Mouse (Mus musculus) limb, embryonic 12.5 days (tissue): Measurements from ENCODE around the gene Map6. TPM values are rescaled to one million over a fixed set of nuclear protein-coding genes. Genes with fewer than 3 reads are reported as not detected.
"Not testable (repeated sequence)": the region's sequence is repeated elsewhere in the genome, so short reads cannot be mapped to it uniquely, and the experiment has no call there.

ENCODE experiments used
- ATAC-seq: fragments of 200-750 bp; cut with Nextera tagmentation; 2 replicates; pipeline ENCODE4 v1.8.0; 2017; ENCODE audit warnings: low read depth, moderate TSS enrichment; ENCODE audit not compliant: insufficient number of reproducible peaks, insufficient read depth, low FRiP score, low TSS enrichment
- H3K27ac ChIP-seq: fragments of 300-500 bp; sonication (generic); 2 replicates; pipeline ENCODE4 v1.5.1; 2016; ENCODE audit warnings: mild to moderate bottlenecking, moderate library complexity
- H3K27me3 ChIP-seq: fragments of 300-500 bp; sonication (generic); 2 replicates; pipeline ENCODE4 v1.6.1; 2016; ENCODE audit warnings: mild to moderate bottlenecking, moderate library complexity
- H3K36me3 ChIP-seq: fragments of 300-500 bp; sonication (generic); 2 replicates; pipeline ENCODE4 v1.6.1; 2016; ENCODE audit warnings: mild to moderate bottlenecking, moderate library complexity
- H3K4me1 ChIP-seq: fragments of 300-500 bp; sonication (generic); replicated peaks from 2 replicates; pipeline ENCODE4 v1.6.1; 2016
- H3K4me2 ChIP-seq: fragments of 300-500 bp; sonication (generic); 2 replicates; pipeline ENCODE4 v1.6.1; 2016; ENCODE audit warnings: mild to moderate bottlenecking, moderate library complexity
- H3K4me3 ChIP-seq: fragments of 300-500 bp; sonication (generic); replicated peaks from 2 replicates; pipeline ENCODE4 v1.5.1; 2016; ENCODE audit warnings: mild to moderate bottlenecking
- H3K9ac ChIP-seq: fragments of 300-500 bp; sonication (generic); replicated peaks from 2 replicates; pipeline ENCODE4 v1.6.1; 2016; ENCODE audit warnings: mild to moderate bottlenecking, moderate library complexity
- H3K9me3 ChIP-seq: fragments of 300-500 bp; sonication (generic); 2 replicates; pipeline ENCODE4 v1.6.1; 2016; ENCODE audit warnings: mild to moderate bottlenecking, moderate library complexity
- WGBS: fragments of 180-500 bp; shearing (Covaris S2); methylation state at CpG from one replicate; pipeline ENCODE4 v1.1.7; 2016; 5-methylcytosine and 5-hydroxymethylcytosine counted together
- polyA plus RNA-seq: library from polyadenylated mRNA; unstranded; fragments of >200 nt; fragmentation: Nextera tagmentation; extraction: Ambion mirVana; gene quantifications from 2 replicates; pipeline ENCODE4 v1.2.1, GENCODE M21; 2016

The Map6 gene
- polyA plus RNA-seq, 1 experiment from 2014 or later, result 4.4 TPM

DNA sequence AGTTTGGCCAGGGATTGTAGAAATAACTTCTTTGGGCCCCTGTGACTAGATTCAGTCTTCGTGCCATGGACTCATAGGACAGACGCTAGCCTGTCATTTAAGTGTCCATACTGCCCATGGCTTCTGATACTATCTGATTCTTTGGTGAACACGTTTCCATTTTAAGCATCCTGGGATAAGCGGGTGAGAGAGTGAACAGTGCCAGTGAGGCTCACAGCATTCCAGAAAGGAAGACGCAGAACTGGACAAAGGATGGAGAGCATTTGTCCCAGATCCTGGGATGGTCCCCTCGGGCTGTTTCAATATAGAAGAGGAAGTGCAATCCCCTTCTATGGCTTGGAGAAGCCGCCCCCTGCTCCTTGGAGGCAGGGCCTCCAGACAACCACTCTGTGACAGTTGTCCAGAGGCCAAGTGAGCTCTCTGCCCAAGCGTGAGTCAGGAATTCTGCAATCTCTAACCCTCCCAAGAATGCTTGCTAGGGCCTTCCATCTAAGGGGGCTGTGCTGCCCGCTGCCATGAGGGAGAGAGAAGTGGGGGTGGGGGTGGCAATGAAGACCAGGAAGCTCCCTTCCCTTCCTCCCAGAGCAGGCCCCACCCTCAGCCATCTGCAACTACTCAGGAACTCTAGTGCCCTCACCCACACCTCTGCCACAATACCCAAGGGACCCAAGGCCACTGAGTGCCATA lies 89.1 kb downstream of the Map6 start:
- Histone ChIP-seq H3K27me3 (no peaks in the 10 kb centered on the region), H3K4me3 (peak overlapping the region; percentile 20; the same call in 1 of the 2 replicates), H3K4me1 (peaks cover 68% of the 10 kb centered on the region), H3K4me2 (peak overlapping the region; percentile 50), H3K9me3 (no peaks in the 10 kb centered on the region), H3K36me3 (no peaks in the 10 kb centered on the region), H3K27ac (peak overlapping the region; percentile 99), H3K9ac (peak overlapping the region; percentile 53; the same call in 1 of the 2 replicates)
- ATAC-seq, result no peak
- WGBS, result 32% methylated on average over 9 of the region's 9 CpGs

DNA sequence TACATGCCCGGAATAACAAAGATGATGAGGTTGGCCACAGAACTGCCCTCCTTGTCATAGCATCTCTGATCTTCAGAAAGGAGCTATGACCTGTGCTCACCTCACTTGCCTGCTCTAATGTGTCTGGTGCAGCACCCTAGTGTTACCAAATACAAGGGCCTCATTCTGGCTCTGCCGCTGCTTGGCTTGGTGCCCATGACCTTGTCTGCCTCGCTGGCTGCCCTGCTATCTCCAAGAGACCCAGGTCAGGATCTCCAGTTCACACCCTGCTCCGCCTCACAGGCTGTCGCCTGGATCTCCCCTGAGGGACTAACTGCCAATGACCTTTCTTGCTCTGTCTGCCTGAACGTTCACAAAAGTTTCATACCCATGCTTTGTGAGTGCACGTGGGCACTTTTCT lies 90.0 kb downstream of the Map6 start:
- H3K4me2 ChIP-seq, result no peak overlapping the region
- WGBS, result 70% methylated on average over 7 of the region's 7 CpGs
- ATAC-seq, result no peak

DNA sequence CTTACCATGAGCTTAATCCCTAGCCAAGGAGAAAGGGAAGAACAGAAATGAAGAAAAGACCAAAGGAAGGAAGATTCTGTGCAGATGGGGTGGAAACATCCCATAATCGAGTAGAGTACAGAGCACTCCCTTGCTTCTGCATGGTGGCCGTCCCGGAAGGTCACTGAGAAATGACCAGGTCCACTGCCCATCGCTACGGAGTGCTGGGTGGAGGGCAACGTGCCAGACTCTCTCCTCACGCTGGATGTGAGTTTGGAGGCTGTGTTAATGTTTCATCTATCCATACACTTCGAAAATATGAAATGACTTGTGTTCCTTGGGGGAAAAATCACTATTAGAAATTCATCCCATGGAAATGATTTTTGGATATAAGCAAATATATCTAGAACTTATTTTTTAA lies 91.1 kb downstream of the Map6 start:
- no peak for ATAC-seq
- Histone ChIP-seq H3K27ac (no peak overlapping the region), H3K27me3 (no peaks in the 10 kb centered on the region), H3K4me3 (no peak overlapping the region), H3K36me3 (no peaks in the 10 kb centered on the region), H3K9ac (no peak overlapping the region), H3K9me3 (no peaks in the 10 kb centered on the region), H3K4me1 (peaks cover 67% of the 10 kb centered on the region), H3K4me2 (no peak overlapping the region)
- WGBS, result 89% methylated on average over 8 of the region's 8 CpGs

More for the DNA sequence above, 90.0 kb downstream of the Map6 start:
- no peak overlapping the region for H3K4me3 ChIP-seq
- H3K27ac ChIP-seq, result peak overlapping the region; percentile 99
- no peak overlapping the region for H3K9ac ChIP-seq
- no peaks in the 10 kb centered on the region for H3K9me3 ChIP-seq
- H3K36me3 ChIP-seq, result no peaks in the 10 kb centered on the region
- H3K4me1 ChIP-seq, result peaks cover 71% of the 10 kb centered on the region
- no peaks in the 10 kb centered on the region for H3K27me3 ChIP-seq

DNA sequence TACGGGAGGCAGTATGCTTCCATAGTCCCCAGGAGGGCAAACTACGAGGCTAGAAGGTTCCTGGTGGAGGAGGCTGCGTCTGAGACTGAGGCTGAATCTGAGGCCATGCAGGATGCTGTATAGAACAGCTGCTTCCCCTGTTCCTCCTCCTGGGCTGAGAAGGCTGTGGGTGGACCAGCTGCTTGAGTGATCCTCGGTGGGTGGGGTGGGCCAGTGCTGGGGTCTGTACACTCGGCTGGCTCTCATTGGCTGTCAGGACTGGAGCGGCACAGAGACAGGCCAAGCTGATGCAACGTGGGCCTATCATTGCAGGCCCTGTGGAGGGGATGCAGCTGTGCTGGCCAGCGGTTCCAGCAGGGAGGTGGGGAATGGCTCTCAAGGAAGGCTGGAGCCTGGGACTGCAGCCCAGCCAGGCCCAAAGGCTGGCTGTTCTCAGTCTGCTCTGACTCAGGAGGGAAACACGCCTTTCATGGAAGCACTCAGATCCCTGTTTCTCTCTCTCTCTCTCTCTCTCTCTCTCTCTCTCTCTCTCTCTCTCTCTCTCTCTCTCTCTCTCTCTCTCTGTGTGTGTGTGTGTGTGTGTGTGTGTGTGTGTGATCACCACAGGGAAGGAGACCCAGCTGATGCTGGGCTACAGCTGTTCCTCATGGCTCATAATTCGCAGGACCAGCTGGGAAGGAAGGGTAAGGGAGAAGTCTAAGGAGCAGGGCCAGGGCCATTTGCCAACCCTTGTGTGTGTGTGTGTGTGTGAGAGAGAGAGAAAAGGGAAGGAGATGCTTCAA lies 93.0 kb downstream of the Map6 start:
- H3K4me2 ChIP-seq, result peak overlapping the region; percentile 45
- H3K9me3 ChIP-seq, result no peaks in the 10 kb centered on the region
- peak overlapping the region; percentile 98 for H3K27ac ChIP-seq
- peak; percentile 99 for ATAC-seq
- peak overlapping the region; percentile 52 for H3K9ac ChIP-seq
- peaks cover 55% of the 10 kb centered on the region for H3K4me1 ChIP-seq
- H3K36me3 ChIP-seq, result no peaks in the 10 kb centered on the region
- no peaks in the 10 kb centered on the region for H3K27me3 ChIP-seq
- 0 out of 2 replicates have a peak overlapping the region, but pooled peaks have one; percentile 6 for H3K4me3 ChIP-seq
- 1% methylated on average over 10 of the region's 10 CpGs for WGBS

GRCm38 (mm10) chr7:99360803-99361414 lies 93.7 kb downstream of the Map6 start:
- ATAC-seq, result no peak
- H3K9me3 ChIP-seq, result no peaks in the 10 kb centered on the region
- no peaks in the 10 kb centered on the region for H3K36me3 ChIP-seq
- peaks cover 49% of the 10 kb centered on the region for H3K4me1 ChIP-seq
- WGBS, result 11% methylated on average over 8 of the region's 8 CpGs
- no peak overlapping the region for H3K4me3 ChIP-seq
- H3K9ac ChIP-seq, result peak overlapping the region; percentile 40
- peak overlapping the region; percentile 45 for H3K4me2 ChIP-seq
- peak overlapping the region; percentile 98 for H3K27ac ChIP-seq
- no peaks in the 10 kb centered on the region for H3K27me3 ChIP-seq

DNA sequence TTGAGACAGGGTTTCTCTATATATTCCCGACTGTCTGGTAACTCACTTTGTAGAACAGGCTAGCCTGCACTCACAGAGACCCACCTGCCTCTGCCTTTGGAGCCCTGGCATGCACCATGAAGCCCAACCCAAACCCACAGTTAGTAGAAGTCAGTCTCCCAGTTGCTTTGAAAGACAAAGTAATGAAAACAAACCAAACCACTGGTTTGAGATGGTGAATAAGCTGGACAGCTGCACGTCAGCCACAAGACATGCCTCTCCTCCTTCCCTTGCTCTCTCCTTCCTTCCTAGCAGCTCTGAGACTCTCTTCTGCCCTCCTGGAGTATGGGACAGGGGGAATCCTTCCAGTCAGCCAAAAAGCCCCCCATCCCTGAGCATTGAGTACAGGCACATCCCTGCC lies 94.9 kb downstream of the Map6 start:
- no peak overlapping the region for H3K4me3 ChIP-seq
- H3K4me2 ChIP-seq, result no peak overlapping the region
- 84% methylated on average over 2 of the region's 2 CpGs for WGBS
- no peaks in the 10 kb centered on the region for H3K36me3 ChIP-seq
- ATAC-seq, result no peak
- no peak overlapping the region for H3K9ac ChIP-seq
- H3K9me3 ChIP-seq, result no peaks in the 10 kb centered on the region
- H3K4me1 ChIP-seq, result peaks cover 37% of the 10 kb centered on the region
- H3K27me3 ChIP-seq, result no peaks in the 10 kb centered on the region
- peak overlapping the region; percentile 98; the same call in 1 of the 2 replicates for H3K27ac ChIP-seq

DNA sequence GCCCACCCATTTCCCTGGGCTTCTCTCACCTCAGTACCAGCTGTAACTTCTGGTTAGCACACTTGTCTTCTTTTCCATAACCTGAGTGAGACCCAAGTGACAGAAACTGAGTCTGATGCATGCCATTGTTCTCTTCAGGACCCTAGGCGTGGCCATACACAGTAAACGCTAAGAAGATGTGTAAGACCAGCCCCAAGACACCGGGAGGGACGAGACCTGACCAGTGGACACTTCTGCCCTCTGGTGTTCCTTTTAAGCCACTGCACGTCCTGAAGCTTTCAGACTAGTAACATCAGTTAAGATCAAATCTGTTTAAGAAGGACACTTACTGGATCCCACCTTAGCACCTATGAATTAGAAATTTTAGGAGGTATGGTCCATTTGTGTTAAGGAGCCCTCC lies 97.8 kb downstream of the Map6 start:
- Histone ChIP-seq H3K27ac (0 out of 2 replicates have a peak overlapping the region, but pooled peaks have one; percentile 14), H3K36me3 (no peaks in the 10 kb centered on the region), H3K4me2 (no peak overlapping the region), H3K27me3 (no peaks in the 10 kb centered on the region), H3K4me1 (peaks cover 23% of the 10 kb centered on the region), H3K4me3 (no peak overlapping the region), H3K9ac (no peak overlapping the region), H3K9me3 (no peaks in the 10 kb centered on the region)
- ATAC-seq, result no peak
- WGBS, result 2% methylated on average over 5 of the region's 5 CpGs

- Histone ChIP-seq H3K27ac (no peak overlapping the region), H3K36me3 (no peaks in the 10 kb centered on the region), H3K4me3 (no peak overlapping the region), H3K27me3 (0 out of 2 replicates have a peak, but pooled peaks cover 3% of the 10 kb centered on the region), H3K9ac (no peak overlapping the region), H3K4me2 (no peak overlapping the region), H3K4me1 (peaks cover 6% of the 10 kb centered on the region; the same call in 1 of the 2 replicates), H3K9me3 (no peaks in the 10 kb centered on the region)
- WGBS, result 61% methylated on average over 6 of the region's 6 CpGs
- ATAC-seq, result no peak
Observed at GRCm38 (mm10) chr7:99366716-99367115, 99.5 kb downstream of the Map6 start.

DNA sequence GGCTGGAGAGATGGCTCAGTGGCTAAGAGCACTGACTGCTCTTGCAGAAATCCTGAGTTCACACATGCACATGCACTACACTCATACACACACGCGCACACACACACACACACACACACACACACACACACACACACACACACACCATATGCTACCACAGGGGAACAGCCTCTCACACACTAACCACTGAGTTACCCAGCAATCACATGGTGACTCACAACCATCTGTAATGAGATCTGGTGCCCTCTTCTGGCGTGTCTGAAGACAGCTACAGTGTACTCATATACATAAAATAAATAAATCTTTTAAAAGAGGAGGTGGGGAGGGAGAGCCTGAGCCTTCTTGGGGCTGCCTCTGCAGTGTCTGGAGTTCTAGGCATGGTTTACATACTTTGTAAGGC lies 107.1 kb downstream of the Map6 start:
- 64% methylated on average over 3 of the region's 3 CpGs for WGBS
- H3K36me3 ChIP-seq, H3K4me3 ChIP-seq, H3K9ac ChIP-seq, H3K4me2 ChIP-seq, ATAC-seq, H3K9me3 ChIP-seq, H3K4me1 ChIP-seq, H3K27ac ChIP-seq, H3K27me3 ChIP-seq: not testable (repeated sequence)

DNA sequence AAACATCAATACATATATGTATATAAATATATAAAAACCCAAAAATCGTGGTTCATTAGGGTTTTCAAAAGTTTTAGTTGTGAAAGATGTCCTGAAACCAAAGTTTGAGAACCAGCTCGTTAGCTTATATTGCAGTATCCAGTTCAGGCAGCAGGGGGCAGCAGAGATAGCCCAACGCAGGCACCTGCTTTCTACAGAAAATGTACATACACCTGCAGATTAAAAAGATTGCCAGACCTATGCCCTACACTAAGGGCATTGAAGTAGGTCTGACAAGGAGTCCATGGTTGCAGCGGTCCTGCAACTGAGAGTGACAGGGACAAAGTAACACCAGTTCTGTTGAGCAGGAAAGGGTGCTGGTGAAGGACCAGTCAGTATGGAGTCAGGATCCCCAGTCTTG lies 108.2 kb downstream of the Map6 start:
- Histone ChIP-seq H3K9me3 (0 out of 2 replicates have a peak, but pooled peaks cover 4% of the 10 kb centered on the region), H3K4me3 (no peak overlapping the region), H3K4me2 (no peak overlapping the region), H3K27ac (no peak overlapping the region), H3K4me1 (peaks cover 7% of the 10 kb centered on the region; the same call in 1 of the 2 replicates), H3K27me3 (peaks cover 3% of the 10 kb centered on the region; the same call in 1 of the 2 replicates), H3K36me3 (no peaks in the 10 kb centered on the region), H3K9ac (no peak overlapping the region)
- WGBS, result 7% methylated on average over 4 of the region's 4 CpGs
- ATAC-seq, result no peak

DNA sequence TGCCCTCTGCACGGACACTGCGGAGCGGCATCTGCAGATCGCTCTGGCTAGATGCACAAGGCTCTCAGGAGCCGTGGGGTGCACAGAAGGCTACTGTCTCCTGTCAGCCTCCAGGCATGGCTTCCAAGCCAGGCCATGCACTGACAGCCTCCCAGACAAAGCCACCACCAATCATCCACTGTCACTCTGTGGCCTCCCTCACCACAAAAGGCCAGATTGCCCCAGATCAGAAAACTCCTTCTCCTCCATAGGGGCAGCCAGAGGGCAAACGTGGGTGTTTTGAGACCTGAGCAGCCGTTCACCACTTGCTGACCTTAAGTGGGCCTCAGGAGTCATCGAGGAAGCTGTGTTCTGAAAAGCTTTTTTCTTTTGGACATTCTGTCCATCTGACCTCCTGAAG lies 111.6 kb downstream of the Map6 start:
- H3K4me2 ChIP-seq, result no peak overlapping the region
- no peak overlapping the region for H3K9ac ChIP-seq
- 0 out of 2 replicates have a peak, but pooled peaks cover 4% of the 10 kb centered on the region for H3K9me3 ChIP-seq
- no peak overlapping the region for H3K27ac ChIP-seq
- no peaks in the 10 kb centered on the region for H3K36me3 ChIP-seq
- ATAC-seq, result no peak
- H3K4me1 ChIP-seq, result peaks cover 28% of the 10 kb centered on the region
- peaks cover 19% of the 10 kb centered on the region for H3K27me3 ChIP-seq
- WGBS, result 71% methylated on average over 8 of the region's 8 CpGs
- no peak overlapping the region for H3K4me3 ChIP-seq
